Mouse (Mus musculus): Measurements from ENCODE around the gene Hinfp.

GRCm38 (mm10) chr9:44250445-44250844, 55.0 kb downstream of the Hinfp start:
- TF ChIP-seq POLR2A (IDR thresholded peaks at IDR 0.05; ENCODE audit: insufficient read depth, low read depth, low read length) (no peak), CTCF (IDR thresholded peaks at IDR 0.05) (no peak), EP300 (IDR thresholded peaks at IDR 0.05; ENCODE audit: insufficient read depth, low read depth, low read length) (no peak)
